Mouse (Mus musculus) layer of hippocampus, adult 9-11 months (tissue): ENCODE measurements at regions not wholly inside any gene's neighbourhood (a gene's known extent, or its start where the extent isn't known, plus 50 kb on each side); places are given as distances from the start of the nearest gene placed in this dataset.

Source experiments
- DNase-seq: peaks from one replicate; pipeline ENCODE4 v3.0.0; 2022

GRCm38 (mm10) chr16:5536515-5536972, 280.8 kb upstream of the Eef2kmt start:
- DNase-seq, result no peak

GRCm38 (mm10) chr16:5535414-5535813, 279.6 kb upstream of the Eef2kmt start:
- DNase-seq, result no peak

- peak; percentile 62 for DNase-seq
These were observed 279.1 kb upstream of the Eef2kmt start for GRCm38 (mm10) chr16:5534862-5535261.

DNA sequence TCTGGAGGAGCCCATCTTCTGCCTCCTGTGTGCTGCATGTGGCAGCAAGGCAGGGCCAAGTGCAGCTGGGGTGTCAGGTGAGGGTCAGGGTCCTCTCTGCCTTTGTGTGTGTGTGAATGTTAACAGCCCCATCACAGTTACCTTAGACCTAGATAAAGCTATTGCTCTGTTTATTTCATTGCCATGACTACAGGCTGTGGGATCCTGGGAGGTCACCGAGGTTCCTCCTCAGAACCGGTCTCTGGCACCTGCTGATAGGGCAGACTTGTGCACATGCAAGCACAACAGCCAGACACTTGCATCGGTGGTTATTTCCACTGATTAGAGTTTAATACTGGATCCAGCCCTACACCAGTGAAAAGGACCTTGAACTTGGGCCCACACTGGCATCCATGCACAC, 278.6 kb upstream of the Eef2kmt start:
- no peak for DNase-seq

DNA sequence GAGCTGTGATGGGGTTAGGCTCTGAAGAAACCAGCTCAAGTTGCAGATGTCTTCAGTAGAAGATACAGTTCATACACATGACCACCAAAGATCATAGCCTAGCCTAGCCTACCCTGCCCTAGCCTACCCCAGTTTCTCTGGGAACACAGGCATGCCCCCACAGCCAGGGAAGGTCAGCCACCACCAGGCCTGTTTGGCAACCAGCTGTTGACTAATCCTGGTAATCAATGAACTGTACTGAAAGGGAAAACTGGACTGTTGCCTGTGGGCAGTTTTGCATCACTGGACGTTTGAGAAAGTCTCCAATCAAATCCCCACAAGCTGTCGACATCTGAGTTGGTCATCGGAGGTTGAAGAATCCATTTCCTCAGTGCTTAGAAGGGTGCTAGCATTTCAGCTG, 276.5 kb upstream of the Eef2kmt start:
- DNase-seq, result no peak

DNA sequence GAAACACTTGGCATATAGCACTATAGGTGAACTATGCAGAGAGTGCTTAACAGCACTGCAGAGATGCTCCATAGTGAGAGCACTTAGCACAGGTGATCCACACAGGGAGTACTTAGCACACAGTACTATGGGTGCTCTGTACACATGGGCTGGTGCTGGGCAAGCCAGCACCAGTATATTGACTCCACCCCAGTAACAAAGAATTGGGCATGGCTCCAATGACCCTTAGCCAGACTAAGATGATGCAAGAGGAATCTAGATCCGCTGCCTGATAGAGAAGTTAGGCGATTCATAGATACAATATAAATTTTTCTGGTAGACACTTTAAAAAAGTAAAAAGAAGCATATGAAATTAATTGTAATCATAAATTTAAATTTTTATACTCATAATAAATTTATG, 274.0 kb upstream of the Eef2kmt start:
- no peak for DNase-seq

DNA sequence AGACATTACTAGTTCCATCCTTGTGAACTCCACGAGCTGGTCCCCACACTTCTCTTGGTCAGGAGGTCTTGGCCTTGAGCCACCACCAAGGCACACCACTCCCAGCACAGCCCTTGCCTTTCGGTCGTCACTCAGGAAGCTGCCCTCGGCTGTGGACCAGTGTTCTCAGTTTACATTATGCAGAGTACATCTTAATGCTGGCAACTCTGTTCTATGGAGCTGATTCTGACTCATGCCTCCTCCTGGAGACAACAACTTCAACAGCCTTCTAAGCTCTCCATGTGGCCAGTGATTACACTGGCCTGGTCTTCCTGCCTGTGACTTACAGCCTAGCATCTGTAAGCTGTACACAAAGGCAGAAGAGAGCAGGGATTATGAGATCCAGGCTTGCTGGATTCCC, 272.2 kb upstream of the Eef2kmt start:
- no peak for DNase-seq

DNA sequence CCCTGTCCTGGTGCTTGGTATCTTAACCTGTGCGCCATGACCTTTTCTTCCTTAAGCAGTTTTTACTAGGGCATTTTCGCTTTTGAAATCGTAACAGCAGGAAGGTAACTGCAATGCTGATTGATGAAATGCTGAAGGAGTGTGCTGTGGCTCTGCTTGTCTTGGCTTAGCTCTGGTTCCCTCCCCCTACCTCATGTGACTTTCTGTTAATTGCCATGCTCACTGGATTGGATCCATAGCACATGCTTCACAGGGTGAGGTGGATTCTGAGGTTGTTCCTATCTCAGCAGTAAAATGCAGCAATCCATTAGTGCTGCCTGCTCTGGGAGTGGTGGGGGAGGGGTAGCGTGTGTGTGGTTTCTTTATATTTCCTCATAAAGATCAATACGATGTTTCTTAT, 268.6 kb upstream of the Eef2kmt start:
- DNase-seq, result no peak

GRCm38 (mm10) chr16:5523402-5524021, 267.7 kb upstream of the Eef2kmt start:
- no peak for DNase-seq

DNA sequence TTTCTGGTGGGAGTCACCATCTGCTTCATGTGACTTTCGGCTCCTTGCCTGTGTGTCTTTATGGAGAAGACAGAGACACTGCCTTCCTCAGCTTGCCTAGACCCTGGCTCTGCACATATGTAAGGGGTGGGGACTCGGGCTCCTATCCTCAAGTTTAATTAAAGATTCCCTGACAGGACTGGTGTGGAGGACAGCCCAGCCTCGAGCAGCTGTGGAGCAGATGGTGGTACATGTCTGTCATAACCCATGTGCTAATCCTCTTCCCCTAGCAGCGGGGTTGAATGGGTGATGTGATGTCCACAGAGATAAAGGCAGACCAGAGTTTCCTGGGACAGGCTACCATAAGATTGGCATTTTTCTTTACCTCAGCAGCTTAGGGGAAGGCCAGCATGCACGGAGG, 262.0 kb upstream of the Eef2kmt start:
- DNase-seq, result no peak

DNA sequence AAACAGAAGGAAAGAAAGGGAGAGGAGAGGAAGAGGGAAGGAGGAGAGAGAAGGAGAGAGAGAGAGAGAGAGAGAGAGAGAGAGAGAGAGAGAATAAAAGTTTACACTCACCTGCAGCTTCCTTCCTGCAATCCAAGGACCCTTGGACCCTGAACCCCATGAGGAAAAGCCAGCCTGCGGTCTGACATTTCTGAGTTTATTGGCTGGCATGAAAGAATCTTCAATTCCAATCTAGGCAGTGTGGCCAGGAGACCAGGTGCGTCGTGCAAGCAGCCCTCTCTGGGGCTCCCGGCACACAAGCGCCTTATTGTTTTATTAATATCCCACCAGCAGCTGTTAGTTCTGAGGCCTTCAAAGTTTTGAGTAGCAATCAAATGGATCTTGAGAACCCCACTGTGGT, 260.1 kb upstream of the Eef2kmt start:
- no peak for DNase-seq

- DNase-seq, result peak; percentile 36
These were observed 251.5 kb upstream of the Eef2kmt start for GRCm38 (mm10) chr16:5507261-5507660.

DNA sequence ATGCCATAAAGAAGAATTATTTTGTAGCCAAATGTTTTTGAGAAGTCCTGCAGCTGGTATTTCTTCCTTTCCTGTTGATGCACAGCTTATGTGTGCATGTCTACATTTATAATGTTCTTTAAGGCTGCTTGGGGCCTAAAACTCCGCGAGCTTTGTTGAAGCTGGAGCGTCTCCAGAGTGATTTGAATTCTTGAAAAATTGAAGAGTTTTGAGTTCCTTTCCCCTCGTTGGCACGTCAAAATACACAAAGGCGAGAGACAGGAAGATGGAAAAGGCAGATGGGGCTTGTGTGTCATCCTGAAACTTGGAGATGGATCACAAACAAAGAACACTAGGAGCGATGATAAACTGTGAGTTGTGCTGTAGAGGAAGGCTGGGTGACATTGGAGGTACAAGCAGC, 246.2 kb upstream of the Eef2kmt start:
- peak; percentile 17 for DNase-seq

GRCm38 (mm10) chr16:5496051-5496685, 240.4 kb upstream of the Eef2kmt start:
- DNase-seq, result no peak

- no peak for DNase-seq
These were observed 237.6 kb upstream of the Eef2kmt start for GRCm38 (mm10) chr16:5493352-5493751.

DNA sequence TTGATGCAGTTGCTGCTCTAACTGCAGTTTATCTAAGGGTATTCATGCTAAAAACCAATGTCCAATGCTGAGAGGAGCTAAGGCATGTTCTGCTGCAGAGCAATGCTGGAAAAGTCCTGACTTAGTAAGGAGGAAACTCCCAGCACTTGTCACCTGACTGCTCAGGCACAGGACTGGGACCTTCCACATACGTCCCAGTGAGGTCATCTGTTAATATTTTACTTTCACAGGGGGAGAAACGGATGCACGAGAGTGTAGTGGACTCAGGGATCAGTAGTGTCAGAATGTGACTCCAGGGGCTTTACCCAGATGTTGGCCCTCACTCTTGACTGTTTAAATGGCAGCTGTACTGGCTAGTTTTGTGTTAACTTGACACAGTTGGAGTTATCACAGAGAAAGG, 231.5 kb upstream of the Eef2kmt start:
- no peak for DNase-seq

GRCm38 (mm10) chr16:5483337-5483736, 227.6 kb upstream of the Eef2kmt start:
- DNase-seq, result no peak

- peak; percentile 31 for DNase-seq
These were observed 224.4 kb upstream of the Eef2kmt start for GRCm38 (mm10) chr16:5480148-5480547.

- DNase-seq, result no peak
These were observed 223.2 kb upstream of the Eef2kmt start for GRCm38 (mm10) chr16:5478970-5479369.

DNA sequence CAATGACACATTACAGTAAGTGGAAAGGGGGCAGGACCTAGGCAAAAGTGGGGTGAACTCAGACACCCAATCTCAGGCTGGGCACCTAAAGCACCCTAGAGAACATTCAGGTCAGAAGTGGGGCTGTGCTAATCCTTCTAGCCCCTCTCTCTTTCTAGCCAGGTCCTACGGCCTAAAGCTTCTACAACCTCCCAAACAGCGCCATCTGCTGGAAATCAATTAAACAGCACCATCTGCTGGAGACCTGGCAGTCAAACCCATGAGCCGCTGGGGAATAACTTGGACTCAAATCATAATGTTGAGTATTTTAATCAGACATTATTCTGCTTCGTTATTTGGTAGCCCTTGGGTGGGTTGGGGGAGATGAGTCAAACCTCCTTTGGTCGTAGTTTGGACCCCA, 215.5 kb upstream of the Eef2kmt start:
- peak; percentile 15 for DNase-seq

DNA sequence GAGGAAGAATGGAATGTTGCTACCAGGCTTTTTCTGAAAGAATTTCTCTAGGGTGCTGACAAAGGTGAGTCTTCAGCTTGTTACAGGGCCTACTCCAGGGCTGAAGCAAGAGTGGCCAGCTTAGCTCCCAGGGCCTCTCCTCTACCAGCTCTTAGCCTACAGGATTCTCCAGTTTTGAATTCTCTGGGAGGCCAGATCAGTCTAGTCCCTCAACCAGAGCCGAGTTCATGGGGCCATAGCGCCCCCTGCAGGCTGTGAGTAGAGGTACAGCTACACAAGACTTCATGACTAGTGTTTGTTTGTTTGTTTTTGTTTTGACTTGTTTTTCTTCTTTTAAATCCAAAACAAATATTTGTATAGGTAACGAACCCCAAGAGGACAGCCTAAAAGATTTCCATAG, 211.8 kb upstream of the Eef2kmt start:
- no peak for DNase-seq

- DNase-seq, result no peak
These were observed 211.0 kb upstream of the Eef2kmt start for GRCm38 (mm10) chr16:5466760-5467159.

DNA sequence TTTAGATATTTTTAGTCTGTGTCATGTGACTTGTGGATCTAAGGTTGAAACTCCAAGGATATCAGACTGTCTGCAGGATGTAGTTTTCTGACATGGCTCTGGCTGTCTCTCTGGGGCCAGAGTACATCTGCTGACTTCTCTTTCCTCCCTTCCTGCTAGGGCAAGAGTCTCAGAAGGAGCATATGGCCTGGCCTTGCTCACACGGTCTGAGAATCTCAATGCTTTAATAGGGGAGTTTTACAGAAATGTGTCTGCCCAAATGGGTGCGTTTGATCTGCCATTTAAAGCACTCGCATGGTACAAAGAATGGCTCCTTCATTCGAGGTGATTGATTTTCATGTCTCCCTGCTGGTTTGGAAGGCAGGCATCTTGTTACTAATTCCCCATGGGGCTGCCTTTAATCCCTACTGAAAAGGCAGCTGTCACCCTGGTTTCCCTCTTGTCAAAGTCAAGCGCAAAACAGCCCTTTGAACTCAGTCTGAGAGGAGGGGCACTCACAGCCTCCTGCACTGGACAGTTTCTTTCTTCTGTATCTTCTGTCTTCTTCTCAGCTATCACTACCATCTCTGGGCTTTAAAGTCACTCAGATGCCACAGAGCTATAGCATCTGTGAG, 199.7 kb upstream of the Eef2kmt start:
- DNase-seq, result no peak

- DNase-seq, result no peak
These were observed 198.5 kb upstream of the Eef2kmt start for GRCm38 (mm10) chr16:5454243-5454642.

DNA sequence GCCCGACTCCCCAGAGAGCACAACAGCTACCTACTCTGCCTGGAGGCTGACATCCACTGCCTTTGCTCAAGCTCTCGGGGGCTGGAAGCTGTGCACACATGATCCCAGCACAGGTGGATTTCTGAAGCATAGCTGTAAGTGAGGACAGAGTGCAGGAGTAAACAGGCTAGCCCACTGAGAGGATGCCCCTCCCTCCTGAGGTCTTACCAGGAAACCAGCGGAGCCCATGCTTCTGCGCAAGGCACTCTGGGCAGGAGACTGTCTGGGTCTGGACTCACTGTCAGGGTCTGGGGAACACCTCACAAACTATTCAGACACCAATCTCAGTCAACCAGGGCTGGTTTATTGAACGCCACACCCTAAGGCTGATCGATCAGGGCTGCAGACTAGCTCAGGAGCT, 197.2 kb upstream of the Eef2kmt start:
- no peak for DNase-seq
